Mouse (Mus musculus) left cerebral cortex, adult 2 months (tissue): Measurements from ENCODE around the gene Ube4b. TPM values are rescaled to one million over a fixed set of nuclear protein-coding genes. Genes with fewer than 3 reads are reported as not detected.
"Not testable (repeated sequence)": the region's sequence is repeated elsewhere in the genome, so short reads cannot be mapped to it uniquely, and the experiment has no call there.

Source experiments
- DNase-seq, 2 experiments: peaks; one replicate each; pipeline ENCODE4 v3.0.0; 2021 to 2022; ENCODE audit warnings: low spot score in 2 of 2, mixed read lengths in 1 of 2; ENCODE audit errors: extremely low spot score in 1 of 2
- H3K27ac ChIP-seq: fragments of 200-600 bp; 2 replicates; pipeline ENCODE4 v1.8.1; 2022
- H3K4me3 ChIP-seq: fragments of 200-600 bp; 2 replicates; pipeline ENCODE4 v1.8.1; 2022
- CTCF ChIP-seq: fragments of 200-600 bp; IDR thresholded peaks from 2 replicates; pipeline ENCODE4 v1.8.1; 2022; ENCODE audit warnings: antibody characterized with exemption, mild to moderate bottlenecking, moderate library complexity
- intact Hi-C: fragments of 180-260 bp; cut with DNase I; formaldehyde crosslinking; loops from one replicate; pipeline ENCODE4 v1.15.1; 2025
- long read RNA-seq, 2 experiments: library from polyadenylated mRNA; stranded (forward); transcript quantifications; one replicate each; pipeline ENCODE4 v2.0.0; 2021; ENCODE audit warnings: borderline mapping rate in 2 of 2
- total RNA-seq, 2 experiments: library from RNA; stranded (reverse); gene quantifications; 2 replicates each; pipeline ENCODE4 v1.2.3; 2021

Gene Ube4b
- 100 to 1,000 TPM; 110 TPM for total RNA-seq
- long read RNA-seq, experiment 1, full-length matches to known transcripts, result 42 of 55 reads
- long read RNA-seq, experiment 1, partial matches to known transcripts, result 9 of 55 reads
- long read RNA-seq, experiment 1, other reads (novel, unspliced or antisense), result 4 of 55 reads
- long read RNA-seq, experiment 2, full-length matches to known transcripts, result 44 of 69 reads
- long read RNA-seq, experiment 2, partial matches to known transcripts, result 16 of 69 reads
- long read RNA-seq, experiment 2, other reads (novel, unspliced or antisense), result 9 of 69 reads

DNA sequence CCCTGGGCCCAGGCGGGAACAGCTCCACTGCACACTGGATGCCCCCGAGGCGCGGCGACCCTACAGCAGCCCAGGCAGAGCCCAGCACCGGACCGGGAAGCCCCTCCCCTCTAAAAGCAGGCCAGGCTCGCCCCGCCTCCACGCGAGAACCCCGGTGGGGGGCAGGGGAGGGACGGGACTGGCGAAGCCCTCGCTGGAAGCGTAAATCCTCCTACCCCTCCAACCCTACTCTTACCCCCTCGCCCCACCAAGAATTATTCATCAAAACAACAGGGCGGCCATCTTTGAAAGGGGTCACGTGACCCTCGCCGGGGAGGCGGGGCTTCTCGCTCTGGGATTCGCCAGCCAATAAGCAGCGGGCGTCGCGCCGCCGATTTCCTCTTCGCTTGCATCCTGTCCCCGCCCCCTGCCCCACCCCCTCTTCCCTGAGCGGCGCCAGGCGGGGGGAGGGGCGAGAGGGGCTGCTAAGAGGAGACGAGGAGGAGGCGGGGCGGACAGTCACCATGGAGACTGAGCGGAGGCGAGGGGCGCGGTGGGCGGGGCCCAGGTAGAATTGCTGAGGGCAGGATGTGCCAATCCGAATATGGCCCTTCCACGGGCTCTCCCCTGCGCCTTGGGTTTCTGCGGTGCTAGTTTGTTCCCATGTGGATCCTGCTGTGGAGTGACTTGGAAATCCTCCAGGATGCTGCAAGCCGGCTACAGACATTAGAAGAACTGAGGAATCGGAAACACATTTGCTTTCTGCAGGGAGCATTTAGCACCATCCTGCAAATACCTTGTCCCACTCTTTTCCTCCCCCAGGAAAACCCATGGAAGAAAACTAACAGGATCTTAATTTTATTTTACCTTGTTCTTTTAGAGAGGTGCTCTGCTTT is at the start of gene Ube4b:
Gene Ube4b (minus strand): TSS at position 425 of the 875 bp plus-strand sequence.
- intact Hi-C loops, result loop anchor here (2.0 kb wide), 2 partner anchors 18 to 120 kb away; partner anchors contain the start of gene Kif1b
- Histone ChIP-seq H3K27ac (peak within 1 kb of the TSS; percentile 99), H3K4me3 (peak within 1 kb of the TSS; percentile 99)
- no peak for TF ChIP-seq CTCF
- peak; percentile 97 to 98 for DNase-seq

DNA sequence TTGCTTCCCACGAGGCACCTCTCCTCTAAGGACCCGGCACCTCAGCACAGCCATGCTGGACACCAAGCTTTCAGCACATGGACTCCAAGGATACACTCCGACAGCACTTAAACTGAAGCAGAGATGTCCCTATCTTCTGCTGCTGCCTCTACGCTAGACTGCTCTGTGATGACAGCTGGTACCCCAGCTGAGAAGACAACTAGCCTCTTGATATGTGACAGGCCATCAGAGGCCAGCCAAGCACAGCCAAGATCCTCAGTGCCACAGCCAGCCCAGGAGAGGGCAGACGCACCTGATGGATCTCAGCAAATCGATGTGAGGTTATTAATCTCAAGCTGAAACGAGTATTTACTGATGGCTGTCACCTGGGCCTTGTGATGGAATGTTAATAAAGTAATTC is 48.5 kb upstream of the Ube4b start:
- no peak overlapping the region for H3K27ac ChIP-seq
- H3K4me3 ChIP-seq, result no peak overlapping the region
- TF ChIP-seq CTCF, result no peak; the same call in 1 of the 2 replicates
- intact Hi-C loops, result no loop called here
- no peak for DNase-seq

DNA sequence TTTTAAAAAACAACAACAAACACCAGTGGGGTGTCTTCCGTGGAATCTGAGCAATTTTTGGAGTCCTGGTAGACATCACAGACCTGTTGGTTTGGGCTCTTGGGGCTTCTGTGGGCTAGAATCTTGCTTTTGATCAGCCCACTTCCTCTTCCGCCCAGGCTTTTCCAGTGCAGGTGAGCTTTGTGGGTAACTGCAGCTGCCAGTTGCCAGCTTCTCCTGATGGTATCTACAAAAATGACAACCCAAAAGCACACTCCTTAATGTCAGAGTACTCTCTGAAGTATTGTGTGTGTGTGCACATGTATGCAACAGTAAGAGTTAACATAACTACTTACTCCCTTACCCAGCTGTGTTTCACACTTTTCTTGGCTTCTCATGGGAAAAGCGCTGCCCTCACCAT is 43.0 kb upstream of the Ube4b start:
- no peak for TF ChIP-seq CTCF
- Histone ChIP-seq H3K4me3 (no peak overlapping the region), H3K27ac (no peak overlapping the region)
- intact Hi-C loops, result no loop called here
- DNase-seq, result no peak

DNA sequence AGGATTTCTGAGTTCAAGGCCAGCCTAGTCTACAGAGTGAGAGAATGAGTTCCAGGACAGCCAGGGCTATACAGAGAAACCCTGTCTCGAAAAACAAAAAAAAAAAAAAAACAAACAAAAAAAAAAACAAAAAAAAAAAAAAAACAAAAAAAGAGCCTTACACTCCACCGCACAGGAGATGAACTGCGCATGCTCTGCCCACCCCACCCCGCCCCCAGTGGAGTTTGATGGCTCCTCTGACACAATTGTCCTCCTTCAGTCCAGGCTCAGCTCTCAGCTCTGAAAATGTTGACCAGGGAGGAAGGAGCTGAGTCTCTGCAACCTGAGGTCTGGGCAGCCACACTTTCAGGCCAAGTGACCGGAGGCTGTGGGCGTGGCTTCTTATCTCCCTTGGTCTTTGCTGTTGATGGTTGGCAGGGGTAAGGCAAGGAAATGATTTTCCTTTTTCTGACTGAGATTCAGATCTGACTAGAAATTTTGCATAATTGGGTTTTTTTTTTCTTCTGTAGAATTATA is 36.9 kb upstream of the Ube4b start:
- intact Hi-C loops, result no loop called here
- H3K4me3 ChIP-seq, result no peak overlapping the region
- no peak overlapping the region for H3K27ac ChIP-seq
- TF ChIP-seq CTCF, result no peak
- DNase-seq, result no peak

DNA sequence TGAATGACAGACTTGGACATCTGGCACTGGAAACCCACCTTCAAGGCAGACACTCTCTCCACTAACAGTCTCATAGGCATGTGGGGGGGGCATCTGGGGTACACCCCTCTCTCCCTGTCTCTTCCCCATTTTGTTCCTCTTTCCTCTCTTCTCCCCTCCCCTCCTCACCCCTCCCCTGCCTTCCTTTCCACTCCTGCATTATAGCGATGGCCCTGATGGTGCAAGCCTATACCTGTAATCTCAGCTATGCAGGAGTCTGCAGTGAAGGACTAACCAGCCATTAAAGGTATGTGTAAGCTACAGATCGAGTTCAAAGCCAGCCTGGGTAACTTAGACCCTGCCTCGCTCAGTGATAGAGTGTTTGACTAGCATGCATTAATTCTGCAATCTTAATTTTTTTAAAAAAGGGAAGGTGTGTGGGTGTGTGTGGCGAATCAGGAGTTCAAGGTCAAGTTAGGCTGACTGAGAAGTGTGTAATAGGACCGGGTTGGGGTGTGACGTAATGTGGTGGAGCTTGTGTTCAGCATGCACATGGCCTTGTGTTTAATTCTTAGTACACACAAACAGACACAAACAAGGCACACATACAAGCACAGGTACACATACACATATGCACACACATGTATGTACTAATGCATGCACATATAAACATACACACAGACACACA is 35.9 kb upstream of the Ube4b start:
- no peak for DNase-seq
- no peak overlapping the region for H3K27ac ChIP-seq
- TF ChIP-seq CTCF, result no peak
- no peak overlapping the region for H3K4me3 ChIP-seq
- intact Hi-C loops, result no loop called here

DNA sequence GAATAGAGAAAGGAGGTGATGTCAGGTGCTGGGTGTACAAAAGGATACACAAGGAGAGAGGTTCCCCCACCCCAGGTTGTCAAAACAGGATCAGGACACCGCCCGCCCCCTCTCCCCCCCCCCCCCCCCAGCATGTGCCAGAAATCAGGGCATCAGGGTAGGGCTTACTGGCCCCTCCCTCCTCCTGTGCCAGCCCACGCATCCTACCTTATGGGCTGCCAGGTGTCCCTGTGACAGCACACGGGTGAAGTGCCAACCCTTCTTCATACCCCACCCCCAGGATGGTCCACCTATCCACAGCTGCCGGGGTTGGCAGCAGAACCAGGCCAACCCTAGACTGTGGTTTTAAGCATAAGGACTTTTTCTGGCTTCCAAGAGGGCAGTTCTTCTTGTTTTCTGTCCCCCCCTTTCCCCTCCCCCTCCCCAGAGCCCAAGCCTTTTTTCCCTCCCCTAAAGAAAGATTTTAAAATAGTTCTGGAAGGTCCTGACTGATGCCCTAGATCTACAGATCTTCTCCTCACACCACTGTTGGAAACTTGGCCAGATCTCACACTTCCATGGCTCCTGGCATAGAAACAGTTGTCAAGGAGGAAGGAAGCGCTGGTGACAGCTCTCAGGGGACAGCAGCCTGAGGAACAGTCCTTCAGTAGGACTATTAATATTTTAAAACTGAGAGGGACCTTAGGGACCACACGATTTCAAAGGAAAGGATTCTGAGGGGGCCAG is 35.2 kb upstream of the Ube4b start:
- no peak overlapping the region for H3K27ac ChIP-seq
- no peak for DNase-seq
- no peak overlapping the region for H3K4me3 ChIP-seq
- no peak for TF ChIP-seq CTCF
- intact Hi-C loops, result no loop called here

DNA sequence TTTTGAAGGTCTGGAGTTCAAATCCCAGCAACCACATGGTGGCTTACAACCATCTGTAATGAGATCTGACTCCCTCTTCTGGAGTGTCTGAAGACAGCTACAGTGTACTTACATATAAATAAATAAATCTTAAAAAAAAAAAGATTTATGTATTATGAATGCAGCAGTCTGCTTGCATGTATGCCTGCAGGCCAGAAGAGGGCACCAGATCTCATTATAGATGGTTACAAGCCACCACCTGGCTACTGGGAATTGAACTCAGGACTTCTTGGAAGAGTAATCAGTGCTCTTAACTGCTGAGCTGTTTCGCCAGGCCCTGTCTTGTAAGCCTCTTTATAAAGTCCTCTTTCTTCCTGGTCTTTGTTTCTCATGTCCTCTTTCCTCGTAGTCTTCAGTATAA is 33.9 kb upstream of the Ube4b start:
- DNase-seq, intact Hi-C loops, H3K27ac ChIP-seq, H3K4me3 ChIP-seq: not testable (repeated sequence)
- TF ChIP-seq CTCF, result peak; percentile 20

DNA sequence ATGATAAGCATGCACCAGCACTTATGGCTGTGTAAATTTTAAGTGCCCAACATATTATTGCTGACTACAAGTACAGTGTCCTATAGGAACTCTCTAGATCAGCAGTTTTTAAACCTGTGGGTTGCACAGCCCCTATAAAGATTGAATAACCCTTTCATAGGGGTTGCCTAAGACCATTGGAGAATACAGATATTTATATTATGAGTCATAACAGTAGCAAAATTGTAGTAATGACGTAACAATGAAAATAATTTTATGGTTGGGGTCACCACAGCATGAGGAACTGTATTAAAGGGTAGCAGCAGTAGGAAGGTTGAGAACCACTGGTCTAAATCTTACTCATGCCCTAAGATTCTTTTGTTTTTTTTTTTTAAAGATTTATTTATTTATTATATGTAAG is 32.9 kb upstream of the Ube4b start:
- DNase-seq, result no peak
- Histone ChIP-seq H3K27ac (no peak overlapping the region), H3K4me3 (no peak overlapping the region)
- intact Hi-C loops, result no loop called here
- no peak for TF ChIP-seq CTCF

DNA sequence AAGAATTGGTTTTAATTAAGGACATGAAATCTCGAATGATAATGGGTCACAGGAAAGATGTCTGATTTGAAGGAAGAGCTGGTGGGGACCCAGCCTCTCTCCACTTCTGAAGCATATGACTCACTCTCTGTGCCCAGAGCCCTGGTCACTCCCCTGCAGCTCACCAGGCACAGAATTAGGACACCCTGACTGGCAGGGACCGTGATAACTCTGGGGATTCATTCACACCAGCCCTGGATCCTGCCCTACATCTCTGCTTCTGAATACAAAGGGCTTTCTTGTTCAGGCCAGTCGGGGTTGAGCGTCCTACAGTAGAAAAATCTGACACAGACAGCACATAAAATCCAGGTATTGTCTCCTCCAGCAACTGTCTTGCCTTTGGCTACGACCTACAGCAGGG is 32.0 kb upstream of the Ube4b start:
- Histone ChIP-seq H3K27ac (no peak overlapping the region), H3K4me3 (no peak overlapping the region)
- intact Hi-C loops, result no loop called here
- DNase-seq, result no peak
- no peak for TF ChIP-seq CTCF

DNA sequence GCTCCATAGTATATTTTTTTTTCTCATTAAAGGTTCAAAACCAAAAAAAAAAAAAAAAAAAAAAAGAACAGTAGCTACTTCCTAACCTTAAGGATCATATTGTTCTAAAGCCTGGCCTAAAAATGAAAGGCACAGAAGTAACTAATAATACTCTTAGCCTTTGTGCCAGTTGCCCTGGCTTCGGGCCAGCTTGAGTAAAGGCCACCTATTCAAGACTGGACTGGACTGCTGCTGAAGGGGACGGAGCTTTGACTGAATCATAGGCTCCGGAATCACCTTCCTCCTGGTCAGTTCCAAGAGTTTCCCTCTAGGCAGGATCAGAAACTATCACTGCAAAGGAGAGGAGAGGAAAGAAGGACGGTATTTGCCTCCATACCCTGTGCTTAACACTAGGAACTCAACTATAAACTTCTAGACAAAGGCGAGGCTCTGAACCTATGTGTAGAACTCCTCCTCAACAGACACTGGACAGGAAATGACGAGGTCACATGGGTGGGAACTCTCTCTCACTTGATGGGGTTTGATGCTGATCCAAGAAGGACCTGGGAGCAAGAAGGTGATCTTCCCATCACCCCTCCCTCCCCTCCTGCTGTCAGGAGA is 31.4 kb upstream of the Ube4b start:
- intact Hi-C loops, result no loop called here
- DNase-seq, result no peak
- H3K27ac ChIP-seq, result no peak overlapping the region
- H3K4me3 ChIP-seq, result no peak overlapping the region
- no peak for TF ChIP-seq CTCF

DNA sequence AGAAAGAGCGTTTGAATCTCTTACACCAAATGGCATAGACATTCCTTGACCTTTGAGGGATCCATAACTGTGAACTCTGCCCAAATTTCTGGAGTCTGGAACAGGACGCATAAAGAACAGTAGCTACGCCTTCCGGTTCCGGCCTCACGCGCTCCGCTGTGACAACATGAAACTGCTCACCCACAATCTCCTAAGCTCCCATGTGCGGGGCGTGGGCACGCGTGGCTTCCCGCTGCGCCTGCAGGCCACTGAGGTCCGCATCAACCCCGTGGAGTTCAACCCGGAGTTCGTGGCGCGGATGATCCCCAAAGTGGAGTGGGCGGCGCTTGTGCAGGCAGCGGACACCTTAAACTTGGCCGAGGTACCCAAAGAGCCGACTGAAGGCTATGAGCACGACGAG is 30.6 kb upstream of the Ube4b start:
- H3K27ac ChIP-seq, H3K4me3 ChIP-seq, DNase-seq, intact Hi-C loops: not testable (repeated sequence)
